Mouse (Mus musculus) MEL (cell line): ENCODE measurements at regions not wholly inside any gene's neighbourhood (a gene's known extent, or its start where the extent isn't known, plus 50 kb on each side); places are given as distances from the start of the nearest gene placed in this dataset.

Experiments used
- DNase-seq: peaks from one replicate; pipeline ENCODE4 v3.0.0; 2011; ENCODE audit warnings: low read depth, low spot score
- H3K27ac ChIP-seq: 2 replicates; pipeline ENCODE4 v1.5.1; 2012; ENCODE audit warnings: low read depth, mild to moderate bottlenecking, control low read depth, low read length, moderate library complexity; ENCODE audit not compliant: control insufficient read depth
- H3K27me3 ChIP-seq, 2 experiments: fragments of 150-350 bp in 1 of 2; sonication (generic) in 1 of 2; 2 replicates each; pipeline ENCODE4 v1.6.1; 2012; ENCODE audit warnings: low read length in 2 of 2, mild to moderate bottlenecking in 2 of 2, improper control_type of control experiment in 1 of 2, moderate library complexity in 1 of 2; ENCODE audit not compliant: insufficient read depth in 2 of 2, control insufficient read depth in 1 of 2
- H3K36me3 ChIP-seq, 2 experiments: 2 replicates each; pipeline ENCODE4 v1.6.1; 2012 to 2014; ENCODE audit warnings: low read length in 2 of 2, improper control_type of control experiment in 1 of 2, inconsistent platforms in 1 of 2, mild to moderate bottlenecking in 1 of 2; ENCODE audit not compliant: insufficient read depth in 2 of 2, control insufficient read depth in 1 of 2
- H3K4me1 ChIP-seq, 2 experiments: fragments of 150-350 bp in 1 of 2; sonication (generic) in 1 of 2; 2 replicates each; pipeline ENCODE4 v1.6.1; 2012; ENCODE audit warnings: low read length in 2 of 2, improper control_type of control experiment in 1 of 2, mild to moderate bottlenecking in 1 of 2; ENCODE audit not compliant: insufficient read depth in 2 of 2, control insufficient read depth in 1 of 2
- H3K4me3 ChIP-seq, 2 experiments: fragments of 150-350 bp in 1 of 2; sonication (generic) in 1 of 2; 2 replicates each; pipeline ENCODE4 v1.5.1; 2012; ENCODE audit warnings: low read depth in 2 of 2, low read length in 2 of 2, mild to moderate bottlenecking in 2 of 2, moderate library complexity in 2 of 2, control low read depth in 1 of 2, improper control_type of control experiment in 1 of 2; ENCODE audit not compliant: control insufficient read depth in 1 of 2, insufficient read depth in 1 of 2
- H3K79me2 ChIP-seq: 2 replicates; pipeline ENCODE4 v1.6.1; 2012; ENCODE audit warnings: mild to moderate bottlenecking, low read length, moderate library complexity; ENCODE audit not compliant: control insufficient read depth, poor library complexity, insufficient read depth
- H3K9ac ChIP-seq: 2 replicates; pipeline ENCODE4 v1.6.1; 2012; ENCODE audit warnings: low read depth, mild to moderate bottlenecking, control low read depth, low read length, moderate library complexity; ENCODE audit not compliant: control insufficient read depth, poor library complexity, severe bottlenecking
- H3K9me3 ChIP-seq: fragments of 150-350 bp; sonication (generic); replicated peaks from 2 replicates; pipeline ENCODE4 v1.6.1; 2012; ENCODE audit warnings: mild to moderate bottlenecking, low read length, improper control_type of control experiment, moderate library complexity; ENCODE audit not compliant: insufficient read depth
- BHLHE40 ChIP-seq: IDR thresholded peaks from 2 replicates; pipeline ENCODE4 v1.6.1; 2012; ENCODE audit warnings: low read depth, mild to moderate bottlenecking, inconsistent platforms, low read length, improper control_type of control experiment, borderline replicate concordance
- CTCF ChIP-seq, 3 experiments: IDR thresholded peaks in 2 of 3; conservative IDR thresholded peaks in 1 of 3; 2 replicates each; pipeline ENCODE4 v1.5.1; 2011 to 2012; ENCODE audit warnings: low read length in 3 of 3, low read depth in 2 of 3, mild to moderate bottlenecking in 2 of 3, improper control_type of control experiment in 1 of 3, inconsistent platforms in 1 of 3, mixed read lengths in 1 of 3, moderate library complexity in 1 of 3; ENCODE audit not compliant: control insufficient read depth in 1 of 3, insufficient read depth in 1 of 3, poor library complexity in 1 of 3, severe bottlenecking in 1 of 3
- E2F4 ChIP-seq: IDR thresholded peaks from 2 replicates; pipeline ENCODE4 v1.6.1; 2011; ENCODE audit warnings: low read depth, low read length, improper control_type of control experiment, borderline replicate concordance
- ETS1 ChIP-seq: IDR thresholded peaks from 2 replicates; pipeline ENCODE4 v1.6.1; 2012; ENCODE audit warnings: low read depth, mild to moderate bottlenecking, inconsistent platforms, low read length, improper control_type of control experiment, moderate library complexity
- GABPA ChIP-seq: IDR thresholded peaks from 2 replicates; pipeline ENCODE4 v1.6.1; 2012; ENCODE audit warnings: low read depth, mild to moderate bottlenecking, inconsistent platforms, low read length, improper control_type of control experiment, moderate library complexity
- HCFC1 ChIP-seq: IDR thresholded peaks from 2 replicates; pipeline ENCODE4 v1.6.1; 2012; ENCODE audit warnings: low read depth, mild to moderate bottlenecking, inconsistent platforms, low read length, improper control_type of control experiment, moderate library complexity
- KAT2A ChIP-seq: conservative IDR thresholded peaks from 2 replicates; pipeline ENCODE4 v1.6.1; 2012; ENCODE audit warnings: low read depth, low read length, improper control_type of control experiment, inconsistent platforms
- MAFK ChIP-seq: IDR thresholded peaks from 2 replicates; pipeline ENCODE4 v1.6.1; 2011; ENCODE audit warnings: low read depth, mild to moderate bottlenecking, low read length, improper control_type of control experiment, borderline replicate concordance
- MAZ ChIP-seq: IDR thresholded peaks from 2 replicates; pipeline ENCODE4 v1.6.1; 2012; ENCODE audit warnings: low read depth, mild to moderate bottlenecking, inconsistent platforms, low read length, improper control_type of control experiment
- MEF2A ChIP-seq: IDR thresholded peaks from 2 replicates; pipeline ENCODE4 v1.6.1; 2014; ENCODE audit warnings: low read depth, mild to moderate bottlenecking, inconsistent platforms, low read length, improper control_type of control experiment; ENCODE audit not compliant: poor library complexity, insufficient replicate concordance, severe bottlenecking; ENCODE audit errors: extremely low read depth
- MXI1 ChIP-seq: IDR thresholded peaks from 2 replicates; pipeline ENCODE4 v1.6.1; 2011; ENCODE audit warnings: mild to moderate bottlenecking, low read depth, low read length, improper control_type of control experiment
- MYC ChIP-seq: IDR thresholded peaks from 2 replicates; pipeline ENCODE4 v1.6.1; 2011; ENCODE audit warnings: low read depth, mild to moderate bottlenecking, low read length, improper control_type of control experiment, moderate library complexity
- NELFE ChIP-seq: IDR thresholded peaks from 2 replicates; pipeline ENCODE4 v1.6.1; 2011; ENCODE audit warnings: low read depth, low read length, improper control_type of control experiment
- NRF1 ChIP-seq: IDR thresholded peaks from 2 replicates; pipeline ENCODE4 v1.6.1; 2014; ENCODE audit warnings: low read depth, mild to moderate bottlenecking, inconsistent platforms, low read length, improper control_type of control experiment, moderate library complexity; ENCODE audit not compliant: poor library complexity, insufficient read depth, severe bottlenecking
- POLR2AphosphoS2 ChIP-seq: IDR thresholded peaks from 2 replicates; pipeline ENCODE4 v1.6.1; 2011; ENCODE audit warnings: low read length, improper control_type of control experiment
- POLR2AphosphoS5 ChIP-seq: IDR thresholded peaks from 2 replicates; pipeline ENCODE4 v1.6.1; 2012; ENCODE audit warnings: low read depth, borderline replicate concordance, mild to moderate bottlenecking, inconsistent platforms, low read length, moderate library complexity, mixed read lengths
- RCOR1 ChIP-seq: IDR thresholded peaks from 2 replicates; pipeline ENCODE4 v1.6.1; 2012; ENCODE audit warnings: low read depth, mild to moderate bottlenecking, inconsistent platforms, low read length, improper control_type of control experiment
- TCF12 ChIP-seq: IDR thresholded peaks from 2 replicates; pipeline ENCODE4 v1.6.1; 2014; ENCODE audit warnings: low read depth, mild to moderate bottlenecking, inconsistent platforms, low read length, improper control_type of control experiment, moderate library complexity
- UBTF ChIP-seq: IDR thresholded peaks from 2 replicates; pipeline ENCODE4 v1.6.1; 2012; ENCODE audit warnings: low read depth, mild to moderate bottlenecking, inconsistent platforms, low read length, improper control_type of control experiment, moderate library complexity, borderline replicate concordance; ENCODE audit not compliant: insufficient read depth
- USF1 ChIP-seq: IDR thresholded peaks from 2 replicates; pipeline ENCODE4 v1.6.1; 2014; ENCODE audit warnings: low read depth, mild to moderate bottlenecking, inconsistent platforms, low read length, improper control_type of control experiment, moderate library complexity
- USF2 ChIP-seq, 2 experiments: IDR thresholded peaks; 2 replicates each; pipeline ENCODE4 v1.6.1; 2011 to 2012; ENCODE audit warnings: improper control_type of control experiment in 2 of 2, low read length in 2 of 2, borderline replicate concordance in 1 of 2, inconsistent platforms in 1 of 2, low read depth in 1 of 2, mild to moderate bottlenecking in 1 of 2; ENCODE audit not compliant: insufficient read depth in 1 of 2
- ZKSCAN1 ChIP-seq: IDR thresholded peaks from 2 replicates; pipeline ENCODE4 v1.6.1; 2012; ENCODE audit warnings: low read depth, mild to moderate bottlenecking, inconsistent platforms, low read length, improper control_type of control experiment, moderate library complexity

DNA sequence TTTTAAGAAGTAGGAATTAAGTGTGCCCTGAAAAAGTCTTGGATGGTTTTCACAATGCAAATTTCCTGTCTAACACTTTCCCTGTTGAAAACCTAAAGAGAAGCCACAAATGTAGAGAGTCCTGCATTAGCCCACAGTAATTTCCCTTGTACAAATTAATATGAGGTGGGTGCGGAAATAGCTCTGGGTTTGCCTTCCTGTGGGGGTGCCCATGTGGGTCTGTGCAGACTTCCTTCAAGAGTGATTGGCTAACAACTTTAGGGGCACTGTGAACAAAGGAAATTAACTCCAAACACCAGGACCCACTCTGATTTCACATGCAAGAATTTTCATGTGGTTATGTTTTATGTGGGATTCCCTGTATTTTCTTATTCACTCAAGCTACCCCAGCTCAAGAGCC is 578.2 kb downstream of the Adgrl2 start:
- Histone ChIP-seq H3K9ac (no peak overlapping the region), H3K9me3 (no peaks in the 10 kb centered on the region), H3K4me1 (peaks cover 2 to 8% of the 10 kb centered on the region in 2 experiments; a peak in 3 of 4 replicates), H3K36me3 (peaks cover 0 to 6% of the 10 kb centered on the region in 2 experiments; a peak in 2 of 4 replicates), H3K27me3 (no peaks in the 10 kb centered on the region), H3K79me2 (no peaks in the 10 kb centered on the region), H3K4me3 (no peak overlapping the region), H3K27ac (no peak overlapping the region)
- DNase-seq, result no peak
- TF ChIP-seq MAFK (no peak), TCF12 (no peak), USF1 (no peak), E2F4 (no peak), GABPA (no peak), MXI1 (no peak), MYC (no peak), BHLHE40 (no peak), HCFC1 (no peak), POLR2AphosphoS5 (no peak), ZKSCAN1 (no peak), RCOR1 (no peak), NELFE (no peak), UBTF (no peak), MEF2A (no peak), CTCF (IDR thresholded peaks at IDR 0.05 in 2 of 3, conservative IDR thresholded peaks at IDR 0.05 in 1 of 3; ENCODE audit: control insufficient read depth in 1 of 3, insufficient read depth in 1 of 3, low read depth in 2 of 3, low read length in 3 of 3, poor library complexity in 1 of 3, severe bottlenecking in 1 of 3) (no peak)

DNA sequence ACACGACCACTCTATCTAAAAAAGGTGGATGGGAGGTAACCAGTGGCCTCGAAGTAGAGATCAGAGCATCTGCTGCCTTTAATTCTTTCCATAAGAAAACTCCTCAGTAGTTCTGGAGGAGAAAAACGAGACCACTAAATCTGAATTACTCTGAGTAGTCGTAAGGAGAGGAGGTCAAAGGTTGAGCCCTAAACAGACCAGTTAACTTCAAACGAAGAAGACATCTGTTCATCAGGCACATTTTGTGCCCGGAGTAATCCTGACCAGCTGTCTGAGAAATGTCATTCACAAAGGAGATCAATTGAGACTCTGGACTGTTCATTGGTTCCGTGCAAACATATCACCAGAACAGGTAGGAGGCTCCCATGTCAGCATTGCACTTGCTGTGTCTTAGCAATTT is 592.0 kb downstream of the Adgrl2 start:
- TF ChIP-seq NRF1 (no peak), E2F4 (no peak), USF2 (IDR thresholded peaks at IDR 0.05; ENCODE audit: borderline replicate concordance in 1 of 2, insufficient read depth in 1 of 2, low read depth in 1 of 2, low read length in 2 of 2) (no peak), POLR2AphosphoS2 (no peak), MXI1 (no peak), MAZ (no peak), USF1 (no peak), CTCF (IDR thresholded peaks at IDR 0.05 in 2 of 3, conservative IDR thresholded peaks at IDR 0.05 in 1 of 3; ENCODE audit: control insufficient read depth in 1 of 3, insufficient read depth in 1 of 3, low read depth in 2 of 3, low read length in 3 of 3, poor library complexity in 1 of 3, severe bottlenecking in 1 of 3) (no peak), KAT2A (no peak), UBTF (no peak), NELFE (no peak), BHLHE40 (no peak), HCFC1 (no peak), ETS1 (no peak), MAFK (no peak)
- H3K9ac ChIP-seq, result no peak overlapping the region
- no peaks in the 10 kb centered on the region for H3K9me3 ChIP-seq
- H3K27ac ChIP-seq, result no peak overlapping the region
- H3K27me3 ChIP-seq, result no peaks in the 10 kb centered on the region; a peak in 1 of 4 replicates
- H3K4me3 ChIP-seq, result no peak overlapping the region
- H3K36me3 ChIP-seq, result no peaks in the 10 kb centered on the region
- no peaks in the 10 kb centered on the region for H3K79me2 ChIP-seq
- no peaks in the 10 kb centered on the region for H3K4me1 ChIP-seq
- no peak for DNase-seq
